Mouse (Mus musculus): Measurements from ENCODE around the gene Hrh1.

Hrh1 gene

GRCm38 (mm10) chr6:114404774-114405468 is 7.2 kb downstream of the Hrh1 start:
- intact Hi-C loops (cut with DNase I) = loop anchor here (5.0 kb wide), 1 partner anchor 52 kb away; no protein-coding TSS in a partner anchor

- intact Hi-C loops (cut with DNase I) = loop anchor here (5.0 kb wide), 1 partner anchor 51 kb away; no protein-coding TSS in a partner anchor
These were observed 8.9 kb downstream of the Hrh1 start for GRCm38 (mm10) chr6:114406634-114407033.

- intact Hi-C loops (cut with DNase I) = loop anchor here (5.0 kb wide), 1 partner anchor 50 kb away; no protein-coding TSS in a partner anchor
These were observed 9.3 kb downstream of the Hrh1 start for GRCm38 (mm10) chr6:114407049-114407448.

GRCm38 (mm10) chr6:114408278-114408677 is 10.5 kb downstream of the Hrh1 start:
- intact Hi-C loops (cut with DNase I) = loop anchor here (5.0 kb wide), 1 partner anchor 49 kb away; no protein-coding TSS in a partner anchor

- intact Hi-C loops (cut with DNase I) = no loop called here
These were observed 14.2 kb downstream of the Hrh1 start for GRCm38 (mm10) chr6:114411913-114412312.

- intact Hi-C loops (cut with DNase I) = no loop called here
These were observed 16.8 kb downstream of the Hrh1 start for GRCm38 (mm10) chr6:114414510-114414909.

GRCm38 (mm10) chr6:114418037-114418436 is 20.3 kb downstream of the Hrh1 start:
- intact Hi-C loops (cut with DNase I) = no loop called here

GRCm38 (mm10) chr6:114421061-114421460 is 23.3 kb downstream of the Hrh1 start:
- intact Hi-C loops (cut with DNase I) = no loop called here

- intact Hi-C loops (cut with DNase I) = no loop called here
These were observed 25.4 kb downstream of the Hrh1 start for GRCm38 (mm10) chr6:114423051-114423676.

- intact Hi-C loops (cut with DNase I) = no loop called here
These were observed 27.6 kb downstream of the Hrh1 start for GRCm38 (mm10) chr6:114425343-114425742.

- intact Hi-C loops (cut with DNase I) = no loop called here
These were observed 29.9 kb downstream of the Hrh1 start for GRCm38 (mm10) chr6:114427641-114428040.

GRCm38 (mm10) chr6:114428831-114429230 is 31.1 kb downstream of the Hrh1 start:
- intact Hi-C loops (cut with DNase I) = no loop called here

- intact Hi-C loops (cut with DNase I) = no loop called here
These were observed 34.9 kb downstream of the Hrh1 start for GRCm38 (mm10) chr6:114432591-114432990.

GRCm38 (mm10) chr6:114434524-114434923 is 36.8 kb downstream of the Hrh1 start:
- intact Hi-C loops (cut with DNase I) = no loop called here

GRCm38 (mm10) chr6:114440302-114440701 is 42.6 kb downstream of the Hrh1 start:
- intact Hi-C loops (cut with DNase I) = no loop called here

- intact Hi-C loops (cut with DNase I) = no loop called here
These were observed 43.2 kb downstream of the Hrh1 start for GRCm38 (mm10) chr6:114440788-114441453.

- intact Hi-C loops (cut with DNase I) = no loop called here
These were observed 46.6 kb downstream of the Hrh1 start for GRCm38 (mm10) chr6:114444247-114444844.

- intact Hi-C loops (cut with DNase I) = no loop called here
These were observed 47.2 kb downstream of the Hrh1 start for GRCm38 (mm10) chr6:114444976-114445375.

GRCm38 (mm10) chr6:114448888-114449287 is 51.2 kb downstream of the Hrh1 start:
- intact Hi-C loops (cut with DNase I) = no loop called here

GRCm38 (mm10) chr6:114455267-114455666 is 57.5 kb downstream of the Hrh1 start:
- intact Hi-C loops (cut with DNase I) = loop anchor here (5.0 kb wide), 1 partner anchor 48 kb away; no protein-coding TSS in a partner anchor

- intact Hi-C loops (cut with DNase I) = loop anchor here (5.0 kb wide), 1 partner anchor 49 kb away; no protein-coding TSS in a partner anchor
These were observed 58.7 kb downstream of the Hrh1 start for GRCm38 (mm10) chr6:114456255-114457042.

Measured in adrenal gland (tissue).